Mouse (Mus musculus) frontal cortex, postnatal 36 days (tissue): ENCODE data around the gene Gbx2.

Experiments
- DNase-seq, 2 experiments: peaks; one replicate each; pipeline ENCODE4 v3.0.0; 2022; ENCODE audit warnings: low spot score in 2 of 2

The Gbx2 gene

DNA sequence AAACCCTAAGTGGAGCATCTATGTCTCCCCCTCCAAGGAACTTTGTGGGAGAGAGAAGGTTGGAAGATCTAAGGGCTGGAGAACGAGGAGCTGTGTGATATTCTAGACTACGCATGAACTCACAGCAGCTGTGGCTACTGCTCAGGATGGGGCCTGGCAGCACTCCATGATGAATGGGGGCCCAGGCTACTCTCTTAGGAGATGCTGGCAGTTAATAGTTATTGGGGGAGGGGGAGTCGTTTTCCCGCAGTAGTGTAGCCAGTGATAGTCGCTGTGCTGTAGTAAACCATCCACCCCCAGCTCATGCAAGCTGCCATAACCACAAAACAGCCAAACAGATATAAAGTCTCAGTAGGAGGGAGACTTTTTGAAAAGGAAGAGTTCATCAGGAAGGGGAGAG is 18.6 kb downstream of the Gbx2 start:
- no peak for DNase-seq

DNA sequence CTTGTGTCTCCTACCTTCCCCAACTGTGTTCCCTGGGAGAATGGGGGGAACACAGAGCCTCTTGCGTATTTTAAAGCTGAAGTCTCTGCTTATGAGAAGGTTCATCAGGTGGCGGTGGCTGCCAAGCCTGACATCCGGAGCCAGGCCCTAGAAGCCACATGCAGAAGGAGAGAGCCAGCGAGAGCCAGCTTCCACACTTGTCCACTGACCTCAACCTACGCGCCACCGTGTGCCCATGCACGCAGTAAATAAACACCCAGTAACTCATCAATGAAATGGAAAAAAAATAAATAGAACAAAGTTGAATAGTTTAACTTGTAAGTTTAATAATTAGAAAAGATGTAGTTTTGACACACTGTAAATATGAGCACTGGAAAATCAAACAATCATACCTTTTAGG is 21.2 kb downstream of the Gbx2 start:
- DNase-seq: no peak

DNA sequence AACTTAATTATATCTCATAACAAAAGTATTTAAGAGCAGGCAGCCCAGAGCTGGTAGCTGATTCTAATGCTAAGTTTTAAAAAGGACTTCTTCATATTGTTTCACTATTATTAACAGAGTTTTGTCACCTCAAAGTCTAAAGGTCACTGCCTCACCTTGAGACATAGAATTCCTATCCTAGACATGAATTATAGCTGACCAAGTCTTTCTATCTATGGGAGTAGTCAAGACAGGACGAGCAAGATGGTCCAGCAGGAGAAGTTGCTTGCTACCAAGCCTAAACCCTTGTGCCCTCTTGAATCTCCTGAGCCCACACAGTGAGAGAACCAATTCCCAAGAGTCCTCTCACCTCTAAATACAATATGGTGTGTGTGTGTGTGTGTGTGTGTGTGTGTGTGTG is 28.3 kb downstream of the Gbx2 start:
- no peak for DNase-seq

DNA sequence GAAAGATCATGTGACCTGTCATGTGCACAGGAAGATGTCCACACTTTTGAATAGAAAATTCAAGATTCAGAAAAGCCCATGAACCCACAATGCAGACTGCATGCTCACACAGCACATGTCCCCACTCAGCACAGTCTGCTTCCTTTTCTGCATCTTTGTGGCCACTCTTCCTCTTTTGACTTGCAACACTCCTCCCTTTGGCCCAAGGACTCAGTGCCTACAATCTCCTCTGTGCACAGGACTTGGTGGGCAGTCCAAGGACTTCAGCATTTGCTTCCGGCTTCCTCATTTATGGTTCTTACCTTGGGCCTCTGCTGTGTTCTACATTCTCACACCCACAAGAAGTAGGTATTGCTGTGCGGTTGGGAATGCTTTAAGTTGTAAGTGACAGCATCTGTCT is 28.7 kb downstream of the Gbx2 start:
- DNase-seq: no peak

DNA sequence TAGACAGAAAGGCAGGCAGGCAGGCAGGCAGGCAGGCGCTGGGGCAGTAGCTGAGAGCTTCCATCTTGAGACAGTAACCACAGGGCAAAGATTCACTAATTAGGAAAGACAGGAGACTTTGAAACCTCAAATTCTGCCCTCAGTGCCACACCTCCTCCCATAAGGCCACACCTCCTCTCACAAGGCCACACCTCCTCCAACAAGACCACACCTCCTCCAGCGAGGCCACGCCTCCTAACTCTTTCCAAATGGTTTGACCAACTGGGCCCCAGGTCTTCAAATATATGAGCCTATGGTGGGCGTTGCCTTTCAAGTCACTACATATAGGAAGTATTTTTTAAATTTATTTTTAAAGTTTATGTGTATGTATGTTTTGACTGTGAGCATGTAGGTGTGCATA is 29.6 kb downstream of the Gbx2 start:
- no peak for DNase-seq

DNA sequence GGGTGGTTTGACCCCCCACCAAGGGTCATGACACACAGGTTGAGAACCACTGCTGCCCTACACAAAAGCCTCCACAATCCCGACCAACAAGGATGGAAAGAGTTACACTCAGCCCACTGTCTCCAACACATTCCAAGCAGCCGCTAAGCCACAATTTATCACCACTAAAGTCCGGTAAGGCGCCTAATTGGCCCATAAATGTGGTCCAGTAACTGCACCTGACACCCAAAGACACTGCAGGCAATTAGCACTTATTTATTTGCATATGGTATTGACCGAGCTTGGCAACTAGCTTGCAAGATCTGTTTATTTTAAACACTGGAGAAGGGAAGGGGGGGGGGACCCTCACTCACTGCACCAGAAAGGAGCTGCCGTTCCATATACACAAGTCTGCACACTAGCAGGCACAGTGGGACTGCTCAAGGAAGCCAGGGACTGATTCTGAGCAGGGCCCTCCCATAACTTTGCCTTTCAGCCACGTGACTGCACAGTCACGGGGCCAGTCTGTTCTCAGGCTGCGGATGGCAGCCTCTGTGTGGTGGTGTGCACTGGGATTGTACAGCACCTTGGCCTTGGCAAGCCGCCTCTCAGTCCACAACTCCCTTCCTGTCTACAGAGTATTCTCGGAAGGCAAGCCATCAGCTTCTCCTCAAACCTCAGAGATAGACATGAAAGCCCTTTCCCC is 31.1 kb downstream of the Gbx2 start:
- no peak for DNase-seq

DNA sequence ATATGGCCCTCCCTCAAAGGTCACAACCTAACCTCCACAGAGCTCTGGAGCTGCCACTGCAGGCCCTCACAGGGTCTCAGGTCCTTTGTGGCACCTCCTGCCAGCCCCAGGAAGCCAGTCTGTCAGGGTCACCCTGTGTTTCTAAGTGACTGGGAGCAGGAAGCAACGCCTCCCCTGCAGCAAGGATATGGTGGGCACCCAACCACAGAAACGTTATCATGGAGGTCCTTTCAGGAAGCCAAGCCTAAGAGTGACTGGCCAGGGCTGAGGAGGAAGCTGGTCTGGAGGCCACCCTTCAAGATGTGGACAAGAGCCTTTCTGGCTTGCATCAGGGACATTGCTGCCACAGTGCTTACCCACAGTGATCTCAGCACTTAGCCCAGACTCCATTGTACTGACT is 31.9 kb downstream of the Gbx2 start:
- no peak for DNase-seq

DNA sequence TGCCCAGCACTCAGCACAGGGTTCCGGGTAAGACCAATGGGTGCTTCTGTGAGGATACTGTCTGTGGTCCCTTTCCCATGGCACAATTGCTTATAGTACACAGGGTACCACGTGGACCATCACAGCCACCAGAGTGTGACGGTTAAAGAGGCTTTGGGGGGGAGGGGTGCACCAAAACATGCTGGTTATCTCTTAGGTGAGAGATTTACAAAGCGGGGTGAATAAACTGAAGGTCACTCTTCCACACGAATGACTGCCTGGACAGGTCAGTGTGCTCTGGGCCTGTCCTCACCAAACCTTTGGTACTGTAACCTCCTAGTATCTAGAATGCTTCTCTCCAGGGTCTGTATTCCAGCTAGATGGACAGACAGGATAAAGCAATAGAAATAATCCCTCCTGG is 35.2 kb downstream of the Gbx2 start:
- no peak for DNase-seq

DNA sequence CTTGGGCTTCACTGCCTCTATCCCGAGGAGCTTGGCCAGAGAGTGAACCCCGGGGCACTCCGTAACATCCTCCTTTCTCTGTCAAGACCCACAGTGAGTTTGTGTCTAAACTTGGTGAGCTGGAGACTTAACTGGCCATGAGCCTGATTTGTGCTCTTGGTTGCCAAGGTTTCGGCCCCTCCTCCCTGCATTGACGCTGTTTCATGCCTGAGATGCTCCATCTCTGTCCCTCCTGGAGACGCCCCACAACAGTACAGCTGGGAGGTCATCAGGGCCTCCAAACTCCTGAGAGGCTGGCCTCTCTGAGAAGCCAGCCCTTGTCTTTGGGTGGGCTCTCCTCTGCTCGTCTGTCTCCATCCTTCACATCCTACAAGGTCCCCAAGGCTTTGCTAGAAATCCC is 38.7 kb downstream of the Gbx2 start:
- no peak for DNase-seq

DNA sequence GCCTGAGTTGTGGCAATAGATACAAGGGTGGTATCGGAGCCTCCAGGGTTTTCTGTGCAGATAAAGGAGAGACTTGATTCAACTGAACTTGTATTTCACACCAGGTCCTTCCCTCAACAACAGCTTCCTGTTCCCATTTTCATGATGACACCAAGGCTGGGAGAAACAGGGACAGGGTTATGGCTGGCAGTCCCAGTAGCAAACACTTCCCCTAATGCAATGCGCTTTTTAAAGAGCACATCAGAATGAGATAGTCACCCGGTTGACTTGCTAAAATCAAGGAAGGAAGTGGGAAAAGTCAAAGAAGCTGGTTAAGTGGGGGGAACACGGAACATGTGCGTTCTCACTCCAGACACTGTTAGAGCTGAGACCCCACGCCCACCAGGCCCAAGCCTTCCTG is 39.6 kb downstream of the Gbx2 start:
- no peak for DNase-seq

DNA sequence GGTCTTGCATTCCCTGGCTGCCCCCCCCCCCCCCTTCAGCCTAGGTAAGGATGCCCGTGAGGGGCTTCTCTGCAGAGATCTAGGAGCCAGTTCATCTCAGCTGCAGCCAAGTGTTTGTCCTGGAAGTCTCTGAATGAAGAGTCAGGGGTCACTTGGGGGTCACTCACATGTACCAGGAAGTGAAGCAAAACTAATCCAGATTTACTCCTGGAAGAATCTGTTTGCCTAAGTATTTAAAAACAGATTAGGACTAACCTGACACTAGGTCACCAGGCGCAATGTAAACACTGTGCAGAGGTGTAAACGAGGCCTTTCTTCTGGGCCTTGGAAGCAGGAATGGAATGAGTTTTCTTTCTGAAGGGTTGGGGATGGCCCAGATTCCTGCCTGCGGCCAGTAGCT is 45.3 kb downstream of the Gbx2 start:
- DNase-seq: no peak

DNA sequence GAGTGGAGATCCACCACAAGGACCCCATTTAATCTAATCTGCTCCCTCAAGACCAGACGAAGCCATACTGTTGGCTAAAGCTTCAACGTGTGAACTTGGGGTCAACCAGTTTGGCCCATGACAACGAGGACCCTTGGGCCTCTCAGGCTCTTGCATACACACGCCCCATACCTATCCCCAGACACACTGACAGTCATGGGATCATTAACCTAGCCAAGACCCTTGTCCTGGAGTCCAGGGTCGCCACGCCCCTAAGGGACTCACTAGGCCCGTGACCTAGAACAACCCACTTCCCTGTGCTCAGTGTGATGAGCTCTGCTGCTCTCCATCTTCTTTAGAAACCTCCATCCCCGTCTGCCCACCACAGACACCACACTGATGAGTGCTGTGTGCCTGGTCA is 46.6 kb downstream of the Gbx2 start:
- DNase-seq: no peak

DNA sequence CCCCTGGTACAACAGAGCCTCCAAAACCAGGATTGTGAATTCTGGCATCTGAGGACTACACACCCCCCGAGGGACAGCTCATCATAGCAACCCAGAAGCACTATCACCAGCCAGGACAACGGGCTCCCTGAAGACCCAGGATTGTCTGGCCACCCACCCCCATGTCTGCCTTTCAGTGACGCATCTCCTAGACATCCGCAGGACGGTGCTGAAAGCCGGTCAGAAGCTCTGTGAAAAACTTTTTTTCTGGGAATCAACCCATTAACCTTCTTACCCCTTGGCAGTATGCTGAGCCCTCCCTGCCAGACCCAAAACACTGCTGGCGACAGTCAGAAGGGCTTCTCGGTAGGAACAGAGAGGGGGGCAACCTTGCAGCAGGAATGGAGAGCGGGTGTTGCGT is 50.1 kb downstream of the Gbx2 start:
- no peak for DNase-seq

DNA sequence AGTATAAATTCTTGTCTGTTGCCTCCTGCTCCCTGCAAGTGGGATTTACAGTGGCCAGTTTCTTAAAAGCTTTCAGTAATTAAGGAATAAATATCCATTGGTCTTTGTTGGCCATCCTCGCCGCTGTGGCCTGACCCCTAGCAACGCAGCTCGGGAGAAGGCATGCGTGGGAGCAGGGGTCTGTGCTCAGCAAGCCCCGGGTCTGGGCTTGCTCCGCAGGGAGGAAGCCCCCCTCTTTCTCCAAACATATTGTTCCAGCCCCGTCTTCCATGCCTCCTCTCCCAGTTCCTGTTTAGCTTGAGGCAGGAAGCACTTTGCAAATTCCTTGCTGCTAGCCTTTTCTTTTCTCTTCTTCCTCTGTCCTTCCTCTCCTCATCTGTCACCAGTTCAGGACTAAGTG is 50.8 kb downstream of the Gbx2 start:
- no peak for DNase-seq

DNA sequence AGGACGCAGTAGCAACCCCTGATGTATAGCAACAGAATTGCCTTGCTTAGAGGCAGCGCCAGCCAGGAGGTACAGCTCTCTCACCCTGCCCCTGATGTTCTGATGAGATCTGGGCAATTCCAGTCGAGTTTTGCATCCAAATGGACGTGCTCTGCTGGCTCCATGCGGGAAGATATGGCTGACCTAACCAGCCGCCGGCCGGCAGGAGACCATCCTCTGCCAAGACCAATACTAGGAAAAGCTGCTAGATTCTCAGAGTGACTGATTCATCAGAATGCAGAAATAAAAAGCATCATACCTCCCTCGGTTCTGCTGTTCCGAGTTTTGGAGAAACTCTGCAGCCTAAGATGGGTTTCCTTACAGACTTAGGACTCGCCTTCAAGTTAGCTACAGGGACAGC is 52.5 kb downstream of the Gbx2 start:
- peak in 1 of 2 experiments; percentile 8 for DNase-seq
